Mouse (Mus musculus) c-Kit-positive CD71-positive TER-119-positive erythroid progenitor cells, embryonic 14.5 days (primary cell): Measurements from ENCODE around the gene Ryr3.

Experiments used
- DNase-seq: peaks from one replicate; pipeline ENCODE4 v3.0.0-alpha.2; 2013; ENCODE audit warnings: low spot score

Gene Ryr3

DNA sequence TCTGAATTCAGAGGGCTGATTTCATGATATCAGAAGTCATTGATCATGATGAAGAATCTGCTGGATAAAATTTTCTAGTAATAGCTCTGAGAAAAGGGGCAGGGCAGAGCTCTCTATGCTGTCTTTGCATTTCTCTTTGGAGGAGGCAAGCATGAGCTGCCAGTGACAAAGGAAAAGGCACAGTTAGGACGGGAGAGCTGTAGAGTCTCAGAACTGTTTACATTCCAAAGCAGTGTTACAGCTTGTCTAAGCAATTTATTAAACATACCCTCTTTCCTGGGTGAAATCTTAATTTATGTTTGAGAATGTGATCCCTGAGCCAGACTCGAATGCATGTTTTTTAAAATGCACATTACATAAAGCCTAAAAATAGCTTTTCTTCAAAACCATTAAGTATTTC lies 435.3 kb downstream of the Ryr3 start:
- DNase-seq: no peak

DNA sequence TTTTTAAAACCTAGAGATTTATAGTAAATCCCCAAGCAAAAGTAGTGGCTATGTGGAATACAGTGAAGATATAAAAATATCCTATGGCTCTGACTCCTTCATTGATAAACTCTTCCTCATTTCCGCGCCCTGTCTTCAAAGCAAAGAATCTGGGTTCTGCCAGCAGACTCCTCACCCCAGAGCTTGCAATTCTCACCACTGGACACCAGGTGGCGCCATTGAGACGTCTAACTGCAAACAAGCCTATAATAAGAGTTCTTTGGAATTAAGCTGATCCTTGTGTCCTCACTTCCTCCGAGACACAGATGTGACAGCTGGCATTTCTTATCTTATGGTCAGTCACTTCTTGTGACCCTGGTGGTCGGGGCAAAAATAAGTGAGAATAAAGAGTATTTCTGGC lies 442.1 kb downstream of the Ryr3 start:
- peak; percentile 61 for DNase-seq

GRCm38 (mm10) chr2:112767665-112768064 lies 449.2 kb downstream of the Ryr3 start:
- no peak for DNase-seq

DNA sequence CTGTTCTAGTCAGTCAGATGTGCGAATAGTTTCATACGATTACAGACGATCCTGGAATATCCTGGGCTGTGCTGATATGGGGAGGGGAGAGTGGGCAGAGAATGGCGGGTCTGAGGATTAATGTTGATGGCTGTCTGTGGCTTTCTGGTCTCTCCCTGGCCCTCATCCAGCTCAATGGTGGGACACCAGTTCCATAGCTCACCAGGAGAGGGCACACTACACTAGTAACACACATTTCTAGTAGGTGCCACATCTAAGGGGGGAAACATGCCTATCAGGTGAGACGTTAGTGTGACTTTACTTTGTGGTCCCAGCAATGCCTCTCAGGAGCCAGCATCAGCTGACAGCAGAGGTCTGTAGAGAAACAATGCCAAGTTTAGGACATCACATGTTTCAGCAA lies 451.9 kb downstream of the Ryr3 start:
- no peak for DNase-seq

DNA sequence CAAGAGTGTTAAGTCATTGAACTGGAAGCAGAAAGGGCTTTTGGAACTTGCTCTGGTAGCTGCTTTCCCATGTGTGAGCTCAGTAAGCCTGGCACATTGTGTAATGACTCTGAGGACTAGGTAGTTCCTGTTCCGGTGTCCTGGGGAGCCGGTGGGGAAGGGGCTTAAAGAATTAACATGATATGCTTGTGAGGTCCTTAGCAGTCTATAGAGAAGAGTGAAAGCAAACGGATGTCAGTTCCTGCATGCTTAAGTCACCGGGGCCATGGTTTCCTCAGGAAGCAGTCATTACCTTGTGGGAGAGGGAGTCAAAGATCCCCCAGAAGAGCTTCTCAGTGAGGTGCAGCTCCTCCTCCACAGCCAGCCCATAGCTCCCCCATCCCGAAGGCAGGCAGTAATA lies 452.6 kb downstream of the Ryr3 start:
- DNase-seq: no peak

DNA sequence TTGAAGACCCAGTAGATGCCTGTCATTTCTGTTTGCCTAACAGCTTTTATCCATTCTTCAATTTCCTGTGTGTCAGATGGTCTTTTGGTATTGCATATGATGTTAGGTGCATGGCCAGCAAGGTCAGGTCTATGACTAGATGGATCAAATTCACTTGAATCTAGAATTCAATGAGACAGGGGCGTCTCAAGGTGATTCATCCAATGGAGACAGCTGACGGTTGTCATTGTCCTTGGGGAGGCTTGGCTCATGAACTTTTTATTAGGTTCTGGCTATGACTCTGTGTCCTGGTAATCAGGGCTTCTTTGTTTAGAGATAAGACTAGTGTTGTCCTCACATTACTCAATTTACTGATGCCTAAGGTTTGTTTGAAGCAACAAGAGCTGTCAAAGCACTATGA lies 454.9 kb downstream of the Ryr3 start:
- DNase-seq: no peak

DNA sequence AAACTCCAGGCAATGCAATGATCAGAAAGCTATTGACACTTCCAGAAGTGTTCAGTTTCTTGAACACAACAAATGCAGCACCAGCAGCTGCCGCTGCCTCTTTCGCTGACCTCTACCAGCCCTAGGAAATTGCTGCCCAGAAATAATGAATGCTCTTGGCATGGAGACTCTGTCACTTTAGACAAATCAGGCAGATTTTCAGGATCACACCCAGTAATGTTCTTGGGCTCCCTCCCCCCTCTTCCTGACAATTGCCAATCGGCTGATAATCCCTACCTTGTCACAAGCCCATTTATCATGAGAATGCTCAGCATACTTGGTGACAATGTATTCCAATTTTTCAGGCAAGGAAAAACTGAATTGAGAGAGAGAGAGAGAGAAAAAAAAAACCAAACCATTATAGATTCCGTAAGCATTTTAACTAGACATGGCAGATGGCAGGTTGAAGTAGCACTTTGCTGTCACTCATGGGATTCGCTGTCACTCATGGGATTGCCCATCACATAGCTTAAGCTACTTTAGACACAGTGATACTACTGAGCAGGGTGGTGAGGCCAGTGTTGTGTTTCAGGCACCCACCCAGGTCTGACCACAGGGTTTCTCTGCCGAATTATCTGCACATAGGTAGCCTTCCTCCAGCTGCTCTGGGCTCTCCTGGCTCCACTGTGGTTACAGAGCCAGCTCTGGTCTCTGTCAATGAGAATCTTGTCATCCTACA lies 455.5 kb downstream of the Ryr3 start:
- DNase-seq: no peak

DNA sequence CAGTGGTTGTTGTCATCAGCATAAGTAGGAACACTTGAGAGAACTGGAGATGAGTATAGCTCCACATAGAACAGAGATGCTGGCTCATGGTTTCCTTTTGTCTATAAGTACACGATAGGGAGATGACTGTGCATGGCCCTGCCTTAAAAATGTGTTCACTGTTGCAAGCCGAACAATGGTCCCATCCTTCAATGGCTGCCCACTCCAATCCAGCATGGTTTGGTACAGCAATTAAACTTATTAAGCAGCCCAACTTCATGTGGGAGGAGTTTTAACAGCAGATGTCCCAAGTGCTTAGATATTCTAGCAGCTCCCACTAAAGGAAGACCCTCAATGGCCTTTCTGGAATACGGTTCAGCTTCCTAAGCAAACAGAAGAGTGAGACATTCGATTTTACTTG lies 456.2 kb downstream of the Ryr3 start:
- no peak for DNase-seq

DNA sequence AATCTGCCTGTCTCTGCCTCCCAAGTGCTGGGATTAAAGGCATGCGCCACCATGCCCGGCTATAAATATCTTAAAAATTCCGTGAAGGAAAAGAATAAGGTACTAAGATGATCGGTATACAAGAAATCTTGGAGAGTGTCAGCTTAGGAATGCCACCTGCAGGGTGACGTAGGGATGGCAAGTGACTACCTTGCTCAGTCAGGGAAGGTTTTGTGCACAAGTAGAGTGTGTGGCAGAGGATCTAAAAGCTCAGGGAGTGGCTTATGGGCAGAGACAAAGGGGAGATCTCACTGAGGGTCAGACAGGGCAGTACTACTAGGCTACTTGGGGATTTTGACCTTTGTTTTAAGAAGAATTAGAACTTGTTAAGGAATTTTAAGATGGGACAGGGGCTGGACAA lies 457.2 kb downstream of the Ryr3 start:
- DNase-seq: no peak

GRCm38 (mm10) chr2:112758732-112759131 lies 458.2 kb downstream of the Ryr3 start:
- no peak for DNase-seq

DNA sequence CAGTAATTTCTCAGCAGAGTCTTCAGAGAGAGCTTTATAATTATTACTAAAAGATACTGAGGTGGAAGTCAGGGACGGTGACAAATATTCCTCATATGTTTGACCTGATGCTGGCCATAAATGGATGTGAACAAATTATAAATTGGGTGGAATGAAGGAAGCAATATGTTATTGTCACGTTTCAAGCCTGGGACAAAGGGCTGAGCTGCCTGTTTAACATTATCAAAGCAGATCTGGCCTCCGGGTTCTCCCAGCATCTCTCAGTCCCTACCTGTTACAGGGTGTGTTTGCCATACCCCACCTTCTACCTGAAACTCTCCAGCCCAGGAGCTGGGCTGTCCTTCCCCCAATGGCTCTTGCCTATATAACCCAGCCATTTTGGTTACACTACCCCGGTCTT lies 463.6 kb downstream of the Ryr3 start:
- DNase-seq: no peak

DNA sequence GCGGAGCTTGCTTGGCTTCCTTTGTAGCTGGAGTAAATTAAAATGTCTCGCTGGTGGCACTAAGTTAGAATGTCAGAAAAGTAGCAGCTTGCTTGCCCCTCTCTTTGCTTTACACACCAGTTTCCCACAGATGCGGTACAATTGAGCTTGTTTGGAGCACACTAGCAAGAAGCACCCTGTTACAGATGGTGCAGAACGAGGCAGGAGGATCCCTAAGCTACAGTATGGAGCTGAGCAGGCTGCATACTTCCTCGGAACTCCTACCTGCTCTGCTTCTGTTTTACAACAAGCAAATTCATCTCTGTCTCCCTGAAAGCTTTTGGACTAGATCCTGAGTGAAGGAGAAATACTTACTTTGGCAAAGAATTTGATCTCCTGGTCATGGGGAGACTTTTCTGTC lies 465.5 kb downstream of the Ryr3 start:
- no peak for DNase-seq

GRCm38 (mm10) chr2:112748532-112748931 lies 468.4 kb downstream of the Ryr3 start:
- no peak for DNase-seq

- DNase-seq: no peak
Observed at GRCm38 (mm10) chr2:112732942-112733341, 484.0 kb downstream of the Ryr3 start.

DNA sequence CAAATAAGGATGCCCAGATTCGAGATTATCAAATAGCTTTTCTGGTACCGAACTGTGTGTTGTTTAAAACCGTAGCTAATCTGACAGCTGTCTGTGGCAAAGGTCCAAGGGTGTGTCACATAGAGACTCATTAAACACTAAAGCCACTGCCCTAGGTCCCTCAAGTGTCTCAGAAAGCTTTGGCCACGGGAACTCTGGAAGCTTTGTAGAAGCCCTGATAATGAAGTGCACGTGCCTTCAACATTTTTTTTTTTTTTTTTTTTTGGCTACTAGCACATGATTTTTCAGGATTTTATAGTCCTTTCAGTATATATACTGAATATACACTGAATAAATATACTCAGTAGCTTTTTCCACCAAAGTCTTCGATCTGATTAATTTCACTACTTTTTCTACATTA lies 489.1 kb downstream of the Ryr3 start:
- no peak for DNase-seq

DNA sequence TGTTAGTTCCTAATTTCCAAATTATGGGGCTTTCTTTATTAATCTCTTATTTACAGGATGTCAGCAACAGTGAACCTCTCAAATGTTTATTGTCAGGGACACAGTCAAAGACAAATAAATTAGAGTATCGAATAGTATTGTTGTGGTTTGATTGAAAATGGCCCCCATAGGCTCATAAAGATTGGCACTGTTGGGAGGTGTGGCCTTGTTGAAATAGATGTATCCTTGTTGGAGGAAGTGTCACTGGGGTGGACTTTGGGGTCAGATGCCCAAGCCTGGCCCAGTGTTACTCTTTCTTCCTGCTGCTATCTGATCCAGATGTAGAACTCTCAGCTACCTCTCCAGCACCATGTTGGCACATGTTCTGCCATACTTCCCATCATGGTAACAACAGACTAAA lies 495.7 kb downstream of the Ryr3 start:
- DNase-seq: no peak

DNA sequence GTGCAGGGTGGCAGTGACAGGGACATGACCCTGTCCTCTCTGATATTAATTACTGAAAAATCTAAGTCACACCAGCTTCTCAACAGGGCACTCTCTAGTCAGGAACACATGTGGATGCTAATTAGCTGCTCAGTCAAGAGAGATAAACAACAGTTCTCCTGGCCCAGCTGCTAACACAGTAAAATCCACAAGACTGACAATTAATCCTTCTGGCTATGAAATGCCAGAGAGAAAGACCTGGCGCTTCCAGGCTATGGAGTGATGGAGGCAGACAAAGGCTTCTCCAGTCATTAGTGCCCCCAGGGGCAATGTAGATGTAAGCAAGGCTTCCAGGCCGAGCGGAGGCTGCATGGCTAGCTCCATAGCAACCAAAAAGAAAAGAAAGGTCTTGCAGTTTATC lies 496.2 kb downstream of the Ryr3 start:
- no peak for DNase-seq

GRCm38 (mm10) chr2:112714648-112715047 lies 502.2 kb downstream of the Ryr3 start:
- DNase-seq: no peak

- DNase-seq: no peak
Observed at GRCm38 (mm10) chr2:112681817-112682216, 535.1 kb downstream of the Ryr3 start.

GRCm38 (mm10) chr2:112677246-112677645 lies 539.6 kb downstream of the Ryr3 start:
- no peak for DNase-seq

GRCm38 (mm10) chr2:112676721-112677120 lies 540.2 kb downstream of the Ryr3 start:
- no peak for DNase-seq

GRCm38 (mm10) chr2:112676175-112676574 lies 540.7 kb downstream of the Ryr3 start:
- DNase-seq: no peak

- no peak for DNase-seq
Observed at GRCm38 (mm10) chr2:112669461-112669860, 547.4 kb downstream of the Ryr3 start.

GRCm38 (mm10) chr2:112656131-112656530 lies 560.8 kb downstream of the Ryr3 start:
- DNase-seq: no peak

- DNase-seq: no peak
Observed at GRCm38 (mm10) chr2:112653836-112654235, 563.1 kb downstream of the Ryr3 start.
